Mouse (Mus musculus): Measurements from ENCODE around the gene Epb41l1. TPM values are rescaled to one million over a fixed set of nuclear protein-coding genes. Genes with fewer than 3 reads are reported as not detected.

The Epb41l1 gene
- polyA plus RNA-seq, 1 experiment from 2014 or later = 1.1 TPM

DNA sequence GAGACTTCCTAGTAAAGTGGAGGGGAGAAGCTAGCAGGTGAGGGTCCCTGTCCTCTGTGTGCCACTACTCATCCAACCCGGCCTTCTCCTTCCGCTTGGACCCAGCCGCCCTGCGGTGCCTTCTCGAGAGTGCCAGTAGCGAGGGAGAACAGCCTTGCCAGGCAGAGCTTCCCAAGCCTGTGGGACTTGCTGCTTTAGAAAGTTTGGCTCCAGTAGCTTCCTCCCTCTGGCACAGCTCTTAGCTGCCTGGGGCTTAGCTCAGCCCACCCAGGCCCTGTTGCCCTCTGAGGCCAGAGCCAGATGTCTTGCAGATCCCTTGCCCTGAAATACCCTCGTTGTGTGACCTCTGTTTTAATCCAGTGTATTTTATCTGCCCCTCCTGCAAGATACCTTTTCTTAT lies 50.2 kb downstream of the Epb41l1 start:
- no peaks in the 10 kb centered on the region for H3K9me3 ChIP-seq
- peaks cover 19% of the 10 kb centered on the region for H3K27me3 ChIP-seq (ENCODE audit: poor library complexity, severe bottlenecking)
- peaks cover 25% of the 10 kb centered on the region for H3K4me1 ChIP-seq
- no peak overlapping the region; the same call in 1 of the 2 replicates for H3K27ac ChIP-seq
- H3K36me3 ChIP-seq (replicated peaks) = no peaks in the 10 kb centered on the region
- DNase-seq (ENCODE audit: extremely low spot score, low spot score) = no peak
- 86% methylated on average over 7 of the region's 7 CpGs for whole genome bisulfite sequencing
- no peak overlapping the region for H3K4me3 ChIP-seq

DNA sequence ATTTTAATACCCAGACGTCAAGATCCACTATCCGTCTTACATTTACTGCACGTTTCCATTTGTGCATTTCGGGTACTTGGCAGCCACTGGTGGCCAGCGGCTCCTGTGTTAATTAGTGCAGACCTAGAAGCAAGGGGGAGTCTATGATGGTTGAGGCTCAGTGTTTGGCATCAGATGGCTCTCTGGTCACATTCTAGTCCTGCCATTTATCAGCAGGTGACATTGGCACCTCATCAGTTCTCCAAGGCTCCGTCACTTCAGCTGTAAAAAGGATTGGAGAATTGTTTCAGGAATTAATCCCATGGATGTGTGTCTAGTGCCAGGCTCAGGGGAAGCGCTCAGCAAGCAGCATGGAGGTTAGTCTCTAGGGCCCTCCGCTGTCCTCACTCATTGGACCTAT lies 51.6 kb downstream of the Epb41l1 start:
- Histone ChIP-seq H3K36me3 (replicated peaks) (no peaks in the 10 kb centered on the region), H3K27ac (no peak overlapping the region), H3K4me3 (no peak overlapping the region), H3K4me1 (peaks cover 39% of the 10 kb centered on the region), H3K27me3 (ENCODE audit: poor library complexity, severe bottlenecking) (peaks cover 32% of the 10 kb centered on the region), H3K9me3 (no peaks in the 10 kb centered on the region)
- WGBS = 90% methylated on average over 8 of the region's 8 CpGs
- no peak for DNase-seq (ENCODE audit: extremely low spot score, low spot score)

GRCm38 (mm10) chr2:156473696-156474095 lies 53.0 kb downstream of the Epb41l1 start:
- H3K4me1 ChIP-seq = peaks cover 50% of the 10 kb centered on the region
- no peaks in the 10 kb centered on the region for H3K9me3 ChIP-seq
- no peak overlapping the region for H3K27ac ChIP-seq
- H3K27me3 ChIP-seq (ENCODE audit: poor library complexity, severe bottlenecking) = peaks cover 42% of the 10 kb centered on the region
- H3K36me3 ChIP-seq (replicated peaks) = no peaks in the 10 kb centered on the region
- 70% methylated on average over 8 of the region's 8 CpGs for WGBS
- no peak for DNase-seq (ENCODE audit: extremely low spot score, low spot score)
- H3K4me3 ChIP-seq = no peak overlapping the region

GRCm38 (mm10) chr2:156474111-156474510 lies 53.4 kb downstream of the Epb41l1 start:
- peaks cover 42% of the 10 kb centered on the region for H3K27me3 ChIP-seq (ENCODE audit: poor library complexity, severe bottlenecking)
- H3K4me1 ChIP-seq = peaks cover 52% of the 10 kb centered on the region
- 56% methylated on average over 3 of the region's 3 CpGs for WGBS

GRCm38 (mm10) chr2:156474891-156475284 lies 54.2 kb downstream of the Epb41l1 start:
- H3K27me3 ChIP-seq (ENCODE audit: poor library complexity, severe bottlenecking) = peaks cover 42% of the 10 kb centered on the region
- H3K36me3 ChIP-seq (replicated peaks) = no peaks in the 10 kb centered on the region
- 29% methylated on average over 12 of the region's 12 CpGs for WGBS
- H3K4me1 ChIP-seq = peaks cover 55% of the 10 kb centered on the region
- H3K9me3 ChIP-seq = no peaks in the 10 kb centered on the region
- H3K27ac ChIP-seq = peak overlapping the region; percentile 90
- H3K4me3 ChIP-seq = peak overlapping the region; percentile 71
- DNase-seq (ENCODE audit: extremely low spot score, low spot score) = no peak

More at GRCm38 (mm10) chr2:156474111-156474510, 53.4 kb downstream of the Epb41l1 start:
- Histone ChIP-seq H3K9me3 (no peaks in the 10 kb centered on the region), H3K4me3 (no peak overlapping the region), H3K27ac (no peak overlapping the region), H3K36me3 (replicated peaks) (no peaks in the 10 kb centered on the region)
- DNase-seq (ENCODE audit: extremely low spot score, low spot score) = no peak

GRCm38 (mm10) chr2:156475285-156476110 lies 54.8 kb downstream of the Epb41l1 start:
- H3K4me3 ChIP-seq = peak overlapping the region; percentile 71
- peak; percentile 64 for DNase-seq (ENCODE audit: extremely low spot score, low spot score)
- H3K27me3 ChIP-seq (ENCODE audit: poor library complexity, severe bottlenecking) = peaks cover 42% of the 10 kb centered on the region
- H3K27ac ChIP-seq = peak overlapping the region; percentile 90
- WGBS = under 1% methylated on average over 79 of the region's 80 CpGs
- no peaks in the 10 kb centered on the region for H3K9me3 ChIP-seq
- H3K4me1 ChIP-seq = peaks cover 56% of the 10 kb centered on the region
- H3K36me3 ChIP-seq (replicated peaks) = no peaks in the 10 kb centered on the region

DNA sequence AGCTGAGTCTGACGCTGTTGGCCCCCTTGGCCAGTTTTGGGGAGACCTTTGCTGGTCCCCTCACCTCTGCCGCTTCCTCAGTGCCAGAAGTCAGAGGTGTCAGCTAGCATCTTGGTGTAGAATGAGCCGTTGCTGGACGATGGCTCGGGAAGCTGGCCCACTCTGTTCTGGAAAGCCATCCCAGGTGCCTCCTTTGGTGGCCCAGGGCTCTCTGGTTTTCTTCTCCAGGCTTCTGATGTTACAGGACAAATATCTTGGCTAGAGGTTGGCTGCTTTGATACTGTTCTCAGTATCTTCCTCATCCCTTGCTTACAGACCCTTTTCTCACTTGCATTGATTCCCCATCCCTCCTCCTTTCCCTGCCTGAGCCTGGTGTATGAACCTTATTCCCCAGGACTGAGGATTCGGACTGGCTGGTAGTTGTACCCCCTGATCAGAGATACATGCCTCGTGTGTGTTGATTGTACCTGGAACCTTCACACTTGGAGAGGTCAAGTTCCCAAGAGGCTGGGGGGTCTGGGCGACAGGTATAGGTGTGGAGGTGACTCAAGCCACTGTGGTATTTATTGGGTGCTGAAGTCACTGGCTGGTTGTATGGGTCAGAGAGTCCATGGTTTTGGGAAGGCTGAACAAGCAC lies 55.5 kb downstream of the Epb41l1 start:
- Histone ChIP-seq H3K9me3 (no peaks in the 10 kb centered on the region), H3K4me3 (peak overlapping the region; percentile 71), H3K4me1 (peaks cover 53% of the 10 kb centered on the region), H3K36me3 (replicated peaks) (no peaks in the 10 kb centered on the region), H3K27me3 (ENCODE audit: poor library complexity, severe bottlenecking) (peaks cover 42% of the 10 kb centered on the region), H3K27ac (peak overlapping the region; percentile 90)
- 29% methylated on average over 8 of the region's 8 CpGs for WGBS
- no peak for DNase-seq (ENCODE audit: extremely low spot score, low spot score)

- peak overlapping the region; percentile 71 for H3K4me3 ChIP-seq
- peaks cover 42% of the 10 kb centered on the region for H3K27me3 ChIP-seq (ENCODE audit: poor library complexity, severe bottlenecking)
- no peaks in the 10 kb centered on the region for H3K9me3 ChIP-seq
- 51% methylated on average over 5 of the region's 5 CpGs for WGBS
- H3K4me1 ChIP-seq = peaks cover 53% of the 10 kb centered on the region
- no peaks in the 10 kb centered on the region for H3K36me3 ChIP-seq (replicated peaks)
- H3K27ac ChIP-seq = 0 out of 2 replicates have a peak overlapping the region, but pooled peaks have one; percentile 90
- no peak for DNase-seq (ENCODE audit: extremely low spot score, low spot score)
Measured at GRCm38 (mm10) chr2:156476748-156477151, 56.0 kb downstream of the Epb41l1 start.

DNA sequence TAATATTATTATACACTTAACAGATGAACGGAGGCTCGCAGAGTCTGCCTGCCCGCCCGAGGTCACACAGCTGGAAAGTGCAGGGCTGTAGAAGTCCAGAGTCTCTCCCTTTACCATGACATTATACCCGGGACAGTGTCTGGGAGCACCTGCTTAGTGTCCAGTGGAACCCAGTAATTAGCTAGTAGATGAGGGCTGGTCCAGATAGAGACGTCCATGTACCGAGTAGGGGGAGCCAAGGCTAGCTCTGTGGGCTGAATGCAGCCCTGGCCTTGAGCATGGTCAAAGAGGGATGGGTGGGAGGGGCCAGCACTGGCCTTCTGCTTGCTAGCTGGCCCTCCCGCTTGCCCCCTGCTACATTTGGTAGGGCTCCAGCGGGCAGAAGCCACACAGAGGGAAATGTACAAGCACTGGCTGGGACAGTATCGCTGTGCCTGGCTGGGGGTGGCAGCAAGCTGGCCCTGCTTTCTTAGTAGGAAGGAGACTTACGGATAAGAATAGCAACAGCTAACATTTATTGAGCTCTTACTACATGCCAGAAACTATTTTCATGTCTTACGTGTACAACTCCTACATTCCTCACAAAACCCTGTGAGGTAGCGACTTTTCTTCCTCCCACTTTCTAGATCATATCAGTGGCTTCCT lies 57.5 kb downstream of the Epb41l1 start:
- Histone ChIP-seq H3K4me1 (peaks cover 53% of the 10 kb centered on the region), H3K4me3 (no peak overlapping the region), H3K27me3 (ENCODE audit: poor library complexity, severe bottlenecking) (peaks cover 42% of the 10 kb centered on the region), H3K36me3 (replicated peaks) (no peaks in the 10 kb centered on the region), H3K9me3 (peaks cover 1% of the 10 kb centered on the region; the same call in 1 of the 2 replicates), H3K27ac (no peak overlapping the region)
- no peak for DNase-seq (ENCODE audit: extremely low spot score, low spot score)
- WGBS = 83% methylated on average over 13 of the region's 13 CpGs

GRCm38 (mm10) chr2:156479833-156480232 lies 59.1 kb downstream of the Epb41l1 start:
- Histone ChIP-seq H3K36me3 (replicated peaks) (0 out of 2 replicates have a peak, but pooled peaks cover 8% of the 10 kb centered on the region), H3K27me3 (ENCODE audit: poor library complexity, severe bottlenecking) (peaks cover 33% of the 10 kb centered on the region), H3K27ac (no peak overlapping the region), H3K9me3 (peaks cover 18% of the 10 kb centered on the region), H3K4me3 (no peak overlapping the region), H3K4me1 (peaks cover 40% of the 10 kb centered on the region)
- DNase-seq (ENCODE audit: extremely low spot score, low spot score) = no peak
- WGBS = 78% methylated on average over 7 of the region's 7 CpGs

GRCm38 (mm10) chr2:156480267-156480666 lies 59.6 kb downstream of the Epb41l1 start:
- DNase-seq (ENCODE audit: extremely low spot score, low spot score) = no peak
- Histone ChIP-seq H3K27me3 (ENCODE audit: poor library complexity, severe bottlenecking) (peaks cover 29% of the 10 kb centered on the region), H3K4me3 (no peak overlapping the region), H3K27ac (no peak overlapping the region), H3K4me1 (peaks cover 35% of the 10 kb centered on the region), H3K36me3 (replicated peaks) (0 out of 2 replicates have a peak, but pooled peaks cover 8% of the 10 kb centered on the region), H3K9me3 (peaks cover 19% of the 10 kb centered on the region)
- 75% methylated on average over 7 of the region's 7 CpGs for WGBS

DNA sequence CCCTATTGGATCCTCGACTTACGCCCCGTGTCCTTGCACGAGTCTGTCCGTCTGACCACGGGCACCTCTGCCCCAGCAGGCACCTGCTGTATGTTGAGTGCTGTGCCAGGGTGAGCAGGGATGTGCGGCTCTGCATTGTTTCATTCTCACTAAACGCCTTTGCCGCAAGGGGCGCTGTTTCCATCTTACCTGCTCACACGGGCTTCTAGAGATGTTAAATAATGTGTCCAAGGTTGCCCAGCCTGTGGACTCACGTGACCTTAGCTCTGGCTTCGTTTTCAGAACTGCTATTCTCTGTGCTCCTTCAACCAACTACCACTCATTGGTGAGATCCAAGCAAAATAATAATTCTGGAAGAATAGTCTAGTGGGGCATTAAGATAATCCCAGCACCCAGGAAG lies 61.6 kb downstream of the Epb41l1 start:
- WGBS = 33% methylated on average over 13 of the region's 13 CpGs

More for the DNA sequence above, 61.6 kb downstream of the Epb41l1 start:
- H3K36me3 ChIP-seq (replicated peaks) = 0 out of 2 replicates have a peak, but pooled peaks cover 8% of the 10 kb centered on the region
- H3K27me3 ChIP-seq (ENCODE audit: poor library complexity, severe bottlenecking) = peaks cover 17% of the 10 kb centered on the region
- H3K27ac ChIP-seq = no peak overlapping the region
- H3K4me3 ChIP-seq = no peak overlapping the region
- H3K9me3 ChIP-seq = peaks cover 19% of the 10 kb centered on the region
- peak; percentile 66 for DNase-seq (ENCODE audit: extremely low spot score, low spot score)
- H3K4me1 ChIP-seq = peaks cover 21% of the 10 kb centered on the region

All from forebrain, embryonic 10.5 days (tissue).